Mouse (Mus musculus) brain, embryonic 14.5 days (tissue): ENCODE measurements at regions not wholly inside any gene's neighbourhood (a gene's known extent, or its start where the extent isn't known, plus 50 kb on each side); places are given as distances from the start of the nearest gene placed in this dataset.

Experiments
- CTCF ChIP-seq: fragments of 200-500 bp; IDR thresholded peaks from 2 replicates; pipeline ENCODE4 v1.5.1; 2012; ENCODE audit warnings: inconsistent platforms, mild to moderate bottlenecking, moderate library complexity, borderline replicate concordance; ENCODE audit not compliant: insufficient read depth, insufficient read length; ENCODE audit errors: extremely low read depth
- POLR2A ChIP-seq: fragments of 200-500 bp; IDR thresholded peaks from 2 replicates; pipeline ENCODE4 v1.6.1; 2012; ENCODE audit warnings: mild to moderate bottlenecking, inconsistent platforms, borderline replicate concordance; ENCODE audit not compliant: poor library complexity, insufficient read depth, insufficient read length, severe bottlenecking; ENCODE audit errors: extremely low read depth

- TF ChIP-seq CTCF, result no peak
- no peak for TF ChIP-seq POLR2A
Measured at GRCm38 (mm10) chr3:143806940-143807339, 398.1 kb downstream of the Lmo4 start.
